Mouse (Mus musculus): ENCODE data around the gene Crybb3. TPM values are rescaled to one million over a fixed set of nuclear protein-coding genes. Genes with fewer than 3 reads are reported as not detected.
A peak's percentile ranks its signal among the peaks of the same experiment; 100 is the strongest.

The Crybb3 gene
- not detected in 2 replicates for polyA plus RNA-seq (2015; fragmentation: Nextera tagmentation; extraction: Ambion mirVana)

DNA sequence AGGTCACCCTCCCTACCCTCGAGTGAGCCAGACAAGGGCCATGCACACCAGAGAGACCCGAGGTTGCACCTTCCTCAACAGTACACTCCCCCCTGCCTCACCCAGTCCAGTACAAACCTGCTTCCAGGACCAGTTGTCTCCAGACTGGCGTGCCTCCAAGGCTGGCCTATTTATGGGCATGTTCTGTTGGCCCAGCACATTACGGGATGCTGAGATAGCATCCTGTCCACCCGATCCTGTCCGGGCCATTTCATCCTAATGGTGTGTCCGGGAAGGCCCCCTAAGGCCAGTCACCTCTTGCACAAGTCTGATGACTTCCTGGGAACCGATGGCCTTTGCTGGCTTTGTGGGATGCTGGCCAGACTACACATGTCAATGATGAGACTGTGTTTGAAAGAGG, at the start of gene Crybb3:
Crybb3 (minus strand) TSS at position 146 of the 400 bp plus-strand sequence.
- DNase-seq (no peak), ATAC-seq (ENCODE audit: low read depth) (no peak)
- WGBS (ENCODE audit: insufficient replicate concordance), result 61% methylated on average over 8 of the region's 8 CpGs
- H3K4me1 ChIP-seq (replicated peaks), result 0 out of 2 replicates have a peak, but pooled peaks cover 3% of the 10 kb centered on the region
- H3K27me3 ChIP-seq, result no peaks in the 10 kb centered on the region
- no peaks in the 10 kb centered on the region for H3K36me3 ChIP-seq
- no peak within 1 kb of the TSS for H3K4me3 ChIP-seq (replicated peaks)
- H3K4me2 ChIP-seq, result no peak within 1 kb of the TSS
- H3K9ac ChIP-seq, result no peak within 1 kb of the TSS
- H3K9me3 ChIP-seq (replicated peaks), result no peaks in the 10 kb centered on the region
- no peak within 1 kb of the TSS for H3K27ac ChIP-seq

DNA sequence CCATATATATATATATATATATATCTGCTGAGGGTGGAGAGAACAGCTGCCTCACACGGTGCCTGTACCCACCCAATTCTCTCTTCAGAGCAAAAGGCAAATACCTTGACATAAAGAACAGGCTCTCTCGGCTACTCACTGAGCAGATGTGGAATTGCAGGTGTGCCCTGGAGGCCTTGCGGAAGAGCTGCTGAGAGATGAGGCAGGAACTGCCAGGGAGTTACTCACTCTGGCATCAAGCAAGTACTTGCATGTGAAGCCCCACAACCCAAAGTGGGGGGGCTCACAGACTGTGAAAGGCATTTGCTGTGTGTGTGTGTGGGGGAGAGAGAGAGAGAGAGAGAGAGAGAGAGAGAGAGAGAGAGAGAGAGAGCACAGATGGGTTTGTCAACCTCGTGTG, 47.0 kb upstream of the Crybb3 start:
- no peak for ATAC-seq (ENCODE audit: low read depth)
- H3K4me2 ChIP-seq, result no peak overlapping the region
- no peak overlapping the region for H3K9ac ChIP-seq
- H3K36me3 ChIP-seq, result no peaks in the 10 kb centered on the region; the same call in 1 of the 2 replicates
- H3K9me3 ChIP-seq (replicated peaks), result no peaks in the 10 kb centered on the region
- peaks cover 6% of the 10 kb centered on the region; the same call in 1 of the 2 replicates for H3K4me1 ChIP-seq (replicated peaks)
- no peak overlapping the region for H3K27ac ChIP-seq
- WGBS (ENCODE audit: insufficient replicate concordance), result 51% methylated on average over 4 of the region's 4 CpGs
- H3K4me3 ChIP-seq (replicated peaks), result no peak overlapping the region
- no peak for DNase-seq
- H3K27me3 ChIP-seq, result no peaks in the 10 kb centered on the region

DNA sequence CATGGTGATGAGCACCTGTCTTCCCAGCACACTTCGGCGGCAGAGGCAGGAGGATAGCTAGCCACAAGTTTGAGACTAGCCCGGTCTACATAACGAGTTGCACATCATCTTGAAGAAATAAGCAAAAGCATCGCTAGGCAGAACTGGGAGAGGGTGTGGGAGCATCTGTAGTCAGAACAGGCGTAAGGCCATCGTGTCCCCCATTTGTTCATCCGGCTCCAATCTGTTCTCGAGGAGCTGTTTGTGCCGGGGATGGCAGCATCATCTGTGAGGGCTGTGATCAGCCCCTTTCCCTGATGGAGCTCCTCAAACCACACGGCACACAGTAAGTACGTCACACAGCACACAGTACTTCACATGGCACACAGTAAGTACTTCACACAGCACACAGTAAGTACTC, 45.1 kb upstream of the Crybb3 start:
- no peak for DNase-seq
- no peaks in the 10 kb centered on the region for H3K27me3 ChIP-seq
- 88% methylated on average over 12 of the region's 12 CpGs for WGBS (ENCODE audit: insufficient replicate concordance)
- H3K4me2 ChIP-seq, result no peak overlapping the region
- no peaks in the 10 kb centered on the region for H3K9me3 ChIP-seq (replicated peaks)
- no peaks in the 10 kb centered on the region; the same call in 1 of the 2 replicates for H3K36me3 ChIP-seq
- no peak overlapping the region for H3K4me3 ChIP-seq (replicated peaks)
- no peak overlapping the region for H3K27ac ChIP-seq
- H3K9ac ChIP-seq, result no peak overlapping the region
- ATAC-seq (ENCODE audit: low read depth), result no peak
- peaks cover 18% of the 10 kb centered on the region for H3K4me1 ChIP-seq (replicated peaks)

DNA sequence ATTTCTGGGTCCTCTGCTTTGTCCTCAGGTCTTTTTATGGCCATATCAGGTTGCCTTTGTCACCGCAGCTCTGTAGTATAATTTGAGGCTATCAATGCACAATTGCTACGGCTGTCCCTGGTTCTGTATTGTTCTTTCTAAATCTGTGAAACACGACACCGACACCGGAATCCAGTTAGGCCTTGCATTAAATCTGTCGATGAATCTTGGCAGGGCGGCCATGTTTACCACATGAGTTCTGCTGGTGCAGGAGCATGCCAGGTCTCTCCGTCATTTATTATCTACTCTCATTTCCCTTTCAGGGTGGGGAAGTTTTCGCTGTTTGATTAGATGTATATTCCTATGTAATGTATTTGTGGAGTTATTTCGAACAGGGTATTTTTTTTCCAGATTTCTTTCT, 42.3 kb upstream of the Crybb3 start:
- no peak for DNase-seq
- 69% methylated on average over 10 of the region's 10 CpGs for WGBS (ENCODE audit: insufficient replicate concordance)

DNA sequence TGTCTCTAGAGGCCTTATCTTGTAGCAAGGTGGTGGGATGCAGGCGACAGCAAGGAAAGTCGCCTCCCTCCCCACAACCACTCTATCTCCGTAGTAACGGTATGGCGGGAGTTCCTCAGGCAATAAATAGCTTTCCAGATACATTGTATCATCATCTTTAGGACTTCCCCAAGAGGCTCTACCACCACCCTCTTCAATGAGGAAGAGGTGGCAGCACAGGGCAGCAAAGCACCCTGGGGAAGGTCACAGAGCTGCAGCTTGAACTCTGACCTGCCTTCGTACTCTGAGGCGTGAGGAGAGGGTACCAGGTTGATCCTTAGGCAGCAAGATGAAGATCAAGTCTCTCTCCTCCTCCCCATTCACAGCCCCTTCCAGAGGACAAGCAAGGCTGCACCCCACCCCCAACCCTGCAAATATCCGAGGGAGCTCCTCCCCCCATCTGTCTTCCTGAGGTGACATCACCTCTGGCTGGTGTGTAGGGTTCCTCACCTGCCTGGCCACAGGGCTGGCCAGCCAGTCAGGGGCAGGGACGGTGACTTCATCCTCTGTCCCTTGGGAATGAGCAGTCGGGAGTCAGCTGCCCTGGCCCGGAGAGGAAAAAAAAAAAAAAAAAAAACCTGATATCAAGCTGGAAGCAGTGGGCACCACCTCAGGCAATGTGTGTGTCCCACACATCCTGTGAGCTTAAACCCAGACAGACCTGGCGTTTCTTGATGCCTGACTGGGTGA, 41.1 kb upstream of the Crybb3 start:
- Histone ChIP-seq H3K4me1 (replicated peaks) (peaks cover 51% of the 10 kb centered on the region), H3K36me3 (no peaks in the 10 kb centered on the region; the same call in 1 of the 2 replicates), H3K4me3 (replicated peaks) (no peak overlapping the region), H3K4me2 (no peak overlapping the region), H3K27me3 (no peaks in the 10 kb centered on the region), H3K9me3 (replicated peaks) (no peaks in the 10 kb centered on the region), H3K9ac (no peak overlapping the region), H3K27ac (no peak overlapping the region)
- ATAC-seq (ENCODE audit: low read depth), result no peak
- 24% methylated on average over 12 of the region's 12 CpGs for WGBS (ENCODE audit: insufficient replicate concordance)
- DNase-seq, result no peak

More for the DNA sequence above, 42.3 kb upstream of the Crybb3 start:
- no peak for ATAC-seq (ENCODE audit: low read depth)
- H3K9me3 ChIP-seq (replicated peaks), result no peaks in the 10 kb centered on the region
- H3K4me2 ChIP-seq, result no peak overlapping the region
- no peaks in the 10 kb centered on the region for H3K27me3 ChIP-seq
- H3K4me3 ChIP-seq (replicated peaks), result no peak overlapping the region
- peaks cover 44% of the 10 kb centered on the region for H3K4me1 ChIP-seq (replicated peaks)
- no peak overlapping the region for H3K9ac ChIP-seq
- no peaks in the 10 kb centered on the region; the same call in 1 of the 2 replicates for H3K36me3 ChIP-seq
- H3K27ac ChIP-seq, result no peak overlapping the region

DNA sequence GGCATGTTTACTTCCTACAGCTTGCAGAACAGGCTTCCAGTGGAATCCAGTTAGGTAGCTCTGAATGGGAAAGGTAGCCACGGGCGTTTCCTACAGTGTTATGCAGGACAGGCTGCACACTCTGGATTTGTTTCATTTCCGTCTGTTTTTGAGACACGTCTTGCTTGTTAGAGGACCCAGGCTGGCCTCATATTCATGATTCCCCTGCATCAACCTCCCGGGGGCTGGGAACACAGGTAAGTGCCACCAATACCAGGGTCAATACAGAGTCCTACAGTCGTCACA, 40.1 kb upstream of the Crybb3 start:
- Histone ChIP-seq H3K36me3 (no peaks in the 10 kb centered on the region; the same call in 1 of the 2 replicates), H3K27me3 (no peaks in the 10 kb centered on the region), H3K9me3 (replicated peaks) (no peaks in the 10 kb centered on the region), H3K4me3 (replicated peaks) (no peak overlapping the region), H3K4me2 (no peak overlapping the region), H3K4me1 (replicated peaks) (peaks cover 51% of the 10 kb centered on the region), H3K27ac (no peak overlapping the region), H3K9ac (no peak overlapping the region)
- DNase-seq, result no peak
- no peak for ATAC-seq (ENCODE audit: low read depth)
- WGBS (ENCODE audit: insufficient replicate concordance), result 67% methylated on average over 6 of the region's 6 CpGs

DNA sequence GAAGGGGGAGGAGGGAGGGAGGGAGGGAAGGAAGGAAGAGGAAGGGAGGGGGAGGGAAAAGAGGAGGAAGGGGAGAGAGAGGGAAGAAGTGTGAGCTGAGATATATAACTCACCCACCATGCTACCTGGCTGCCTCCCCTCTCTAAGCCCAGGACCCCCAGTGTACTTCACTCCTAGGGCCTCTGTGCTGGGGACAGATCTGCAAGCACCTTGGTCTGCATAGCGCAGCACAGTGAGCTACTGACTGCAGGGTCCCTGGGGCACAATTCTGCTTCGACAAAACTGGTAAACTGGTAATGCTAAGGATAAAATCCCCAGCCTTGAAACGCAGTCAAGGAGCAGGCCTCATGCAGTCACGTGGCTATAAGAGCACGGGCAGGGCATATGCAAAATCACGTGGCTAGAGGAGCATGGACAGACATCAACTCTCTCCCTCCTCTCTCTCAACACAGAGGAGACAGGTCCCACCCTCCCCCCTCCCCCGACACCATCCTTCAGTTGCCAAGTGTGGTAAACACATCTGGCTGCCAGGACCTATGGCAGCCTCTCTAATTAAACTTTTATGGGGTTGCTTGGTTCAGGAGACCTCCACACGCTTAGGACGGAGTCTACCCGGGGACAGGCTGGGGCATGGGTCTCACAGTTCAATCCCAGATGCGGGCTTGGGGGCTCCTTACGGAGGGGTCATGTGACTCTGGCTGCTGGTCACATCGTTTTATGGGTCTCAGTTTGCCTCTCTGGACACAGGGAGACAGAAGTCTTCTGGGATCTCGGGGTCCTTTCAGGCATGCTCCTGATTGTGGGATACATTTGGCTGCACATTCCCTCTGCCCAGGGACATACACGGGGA, 39.6 kb upstream of the Crybb3 start:
- H3K27me3 ChIP-seq, result no peaks in the 10 kb centered on the region
- H3K4me2 ChIP-seq, result no peak overlapping the region
- H3K4me1 ChIP-seq (replicated peaks), result peaks cover 53% of the 10 kb centered on the region
- no peak overlapping the region for H3K27ac ChIP-seq
- WGBS (ENCODE audit: insufficient replicate concordance), result 41% methylated on average over 15 of the region's 15 CpGs
- H3K9me3 ChIP-seq (replicated peaks), result no peaks in the 10 kb centered on the region
- no peak overlapping the region for H3K9ac ChIP-seq
- H3K4me3 ChIP-seq (replicated peaks), result no peak overlapping the region
- no peaks in the 10 kb centered on the region for H3K36me3 ChIP-seq
- ATAC-seq (ENCODE audit: low read depth), result no peak
- no peak for DNase-seq

DNA sequence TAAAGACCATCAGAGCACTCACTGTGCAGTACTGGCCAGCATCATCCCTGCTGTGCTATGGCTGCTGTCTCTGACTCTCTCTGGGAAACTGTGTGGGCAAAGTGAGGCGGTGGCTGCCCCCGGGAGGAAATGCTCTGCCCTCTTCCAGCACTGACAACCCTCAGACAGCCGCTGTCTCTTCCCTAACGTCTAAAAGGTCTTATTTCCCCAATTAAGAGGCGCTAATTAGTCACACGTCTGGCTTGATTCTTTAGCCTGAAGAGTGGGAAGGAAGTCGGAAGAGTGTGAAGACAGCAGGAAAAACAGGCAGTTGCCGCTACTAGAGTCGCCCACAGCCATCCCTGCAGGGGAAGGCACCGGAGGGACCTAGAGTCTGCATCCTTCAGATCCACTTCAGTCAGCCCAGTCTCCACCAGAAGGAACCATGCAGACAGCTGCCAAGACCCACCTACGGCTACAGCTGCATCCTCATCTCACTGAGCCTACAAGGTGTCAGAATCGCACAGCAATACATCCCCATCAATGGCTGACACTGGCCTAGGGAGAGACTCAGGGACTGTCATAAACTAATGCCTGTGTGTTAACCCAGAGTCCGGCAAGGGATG, 38.6 kb upstream of the Crybb3 start:
- peak; percentile 10 for ATAC-seq (ENCODE audit: low read depth)
- Histone ChIP-seq H3K4me3 (replicated peaks) (peak overlapping the region; percentile 37), H3K27me3 (no peaks in the 10 kb centered on the region), H3K9ac (peak overlapping the region; percentile 57), H3K4me2 (peak overlapping the region; percentile 66), H3K36me3 (no peaks in the 10 kb centered on the region), H3K9me3 (replicated peaks) (no peaks in the 10 kb centered on the region), H3K4me1 (replicated peaks) (peaks cover 63% of the 10 kb centered on the region), H3K27ac (peak overlapping the region; percentile 74)
- DNase-seq, result no peak
- 10% methylated on average over 13 of the region's 13 CpGs for WGBS (ENCODE audit: insufficient replicate concordance)

DNA sequence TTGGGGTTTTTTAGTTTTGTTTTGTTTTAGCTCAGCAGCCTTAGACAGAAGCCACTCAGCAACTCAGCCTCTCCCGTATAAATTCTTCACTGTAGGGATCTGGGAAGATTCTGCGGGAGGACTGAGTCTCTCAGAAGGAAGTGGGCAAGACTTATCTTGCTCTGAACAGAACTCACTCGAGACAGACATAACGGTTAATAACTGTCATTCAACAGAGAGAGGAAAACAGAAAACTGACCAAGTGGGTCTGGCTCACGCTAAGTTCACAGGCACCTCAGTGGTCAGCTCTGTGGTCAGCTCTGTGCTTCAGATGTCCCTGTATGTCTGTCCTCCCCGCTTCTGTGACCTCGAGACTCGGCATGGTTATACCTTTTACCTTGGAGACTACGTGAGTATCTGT, 37.9 kb upstream of the Crybb3 start:
- WGBS (ENCODE audit: insufficient replicate concordance), result 12% methylated on average over 9 of the region's 9 CpGs
- DNase-seq, result no peak
- Histone ChIP-seq H3K9me3 (replicated peaks) (no peaks in the 10 kb centered on the region), H3K9ac (peak overlapping the region; percentile 57), H3K4me1 (replicated peaks) (peaks cover 70% of the 10 kb centered on the region), H3K4me2 (peak overlapping the region; percentile 66), H3K36me3 (no peaks in the 10 kb centered on the region), H3K27me3 (no peaks in the 10 kb centered on the region), H3K4me3 (replicated peaks) (peak overlapping the region; percentile 37), H3K27ac (peak overlapping the region; percentile 74)
- ATAC-seq (ENCODE audit: low read depth), result peak; percentile 6

DNA sequence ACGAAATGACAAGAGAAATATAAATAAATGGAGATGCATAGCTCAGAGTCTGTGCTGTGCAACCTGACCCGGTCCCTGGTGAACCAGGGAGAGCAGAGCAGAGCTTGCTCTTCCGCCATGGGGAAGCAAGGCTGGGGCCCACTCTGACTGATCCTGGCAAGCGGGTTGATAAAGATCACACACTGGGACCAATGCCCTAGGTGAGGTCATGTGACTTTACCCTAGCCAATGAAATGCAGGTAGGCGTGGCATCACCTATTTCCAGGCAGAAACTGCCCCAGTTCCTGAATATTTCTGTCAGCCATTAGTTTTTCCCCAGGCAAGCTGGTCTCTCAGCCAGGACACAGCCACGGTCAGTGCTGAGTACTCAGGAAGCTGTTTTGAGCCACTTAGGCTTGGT, 37.3 kb upstream of the Crybb3 start:
- Histone ChIP-seq H3K36me3 (no peaks in the 10 kb centered on the region), H3K4me1 (replicated peaks) (peaks cover 76% of the 10 kb centered on the region), H3K9me3 (replicated peaks) (no peaks in the 10 kb centered on the region), H3K9ac (peak overlapping the region; percentile 57), H3K27ac (peak overlapping the region; percentile 74), H3K27me3 (no peaks in the 10 kb centered on the region), H3K4me2 (peak overlapping the region; percentile 66), H3K4me3 (replicated peaks) (peak overlapping the region; percentile 37)
- 13% methylated on average over 6 of the region's 6 CpGs for WGBS (ENCODE audit: insufficient replicate concordance)
- peak; percentile 71 for ATAC-seq (ENCODE audit: low read depth)
- DNase-seq, result peak; percentile 66

DNA sequence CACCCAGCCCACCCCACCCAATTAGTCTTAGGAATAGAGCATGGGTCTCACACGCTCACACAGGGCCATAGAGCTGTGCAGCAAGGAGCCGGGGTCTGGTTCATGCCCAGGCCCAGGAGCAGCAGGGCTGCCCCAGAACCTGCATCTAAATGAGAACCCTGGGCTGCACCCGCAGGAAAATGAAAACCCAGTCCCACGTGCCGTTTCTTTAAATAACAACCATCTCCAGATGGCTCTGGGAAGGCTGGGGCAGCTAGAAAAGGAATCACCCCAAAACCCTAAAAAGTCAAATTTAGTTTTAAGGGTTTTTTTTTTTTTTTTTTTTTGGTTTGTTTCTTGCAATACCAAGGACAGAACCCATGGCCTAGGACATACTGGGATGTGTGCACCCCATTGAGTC, 36.0 kb upstream of the Crybb3 start:
- ATAC-seq (ENCODE audit: low read depth) (no peak), DNase-seq (no peak)
- WGBS (ENCODE audit: insufficient replicate concordance), result 75% methylated on average over 5 of the region's 5 CpGs
- no peaks in the 10 kb centered on the region for H3K36me3 ChIP-seq
- no peaks in the 10 kb centered on the region for H3K9me3 ChIP-seq (replicated peaks)
- no peak overlapping the region for H3K27ac ChIP-seq
- H3K27me3 ChIP-seq, result no peaks in the 10 kb centered on the region
- H3K4me1 ChIP-seq (replicated peaks), result peaks cover 80% of the 10 kb centered on the region
- H3K4me3 ChIP-seq (replicated peaks), result no peak overlapping the region
- H3K9ac ChIP-seq, result no peak overlapping the region
- no peak overlapping the region for H3K4me2 ChIP-seq

Data from liver, embryonic 13.5 days (tissue).